Mouse (Mus musculus): ENCODE data around the gene Bhlha9. TPM values are rescaled to one million over a fixed set of nuclear protein-coding genes. Genes with fewer than 3 reads are reported as not detected.

Gene Bhlha9
- 1 to 10 TPM; 3.8 to 5.4 TPM for total RNA-seq (2021)
- long read RNA-seq, partial matches to known transcripts: 0 of 5 reads
- long read RNA-seq, other reads (novel, unspliced or antisense): 1 of 5 reads

GRCm38 (mm10) chr11:76671871-76672475 lies at the start of gene Bhlha9:
Gene Bhlha9, plus strand, starts transcription at chr11:76672470.
- no peak for DNase-seq (ENCODE audit: low spot score in 2 of 2)

- DNase-seq (ENCODE audit: low spot score in 2 of 2): peak; percentile 32
These were observed 49.6 kb upstream of the Bhlha9 start for GRCm38 (mm10) chr11:76622566-76623205.

- DNase-seq (ENCODE audit: low spot score in 2 of 2): peak; percentile 64 to 76
These were observed 48.9 kb upstream of the Bhlha9 start for GRCm38 (mm10) chr11:76623206-76623961.

- no peak for DNase-seq (ENCODE audit: low spot score in 2 of 2)
These were observed 48.2 kb upstream of the Bhlha9 start for GRCm38 (mm10) chr11:76624071-76624470.

GRCm38 (mm10) chr11:76624881-76625280 lies 47.4 kb upstream of the Bhlha9 start:
- no peak for DNase-seq (ENCODE audit: low spot score in 2 of 2)

- DNase-seq (ENCODE audit: low spot score in 2 of 2): no peak
These were observed 43.7 kb upstream of the Bhlha9 start for GRCm38 (mm10) chr11:76628613-76629012.

GRCm38 (mm10) chr11:76630023-76630422 lies 42.2 kb upstream of the Bhlha9 start:
- DNase-seq (ENCODE audit: low spot score in 2 of 2): no peak

GRCm38 (mm10) chr11:76630487-76630886 lies 41.8 kb upstream of the Bhlha9 start:
- DNase-seq (ENCODE audit: low spot score in 2 of 2): no peak

GRCm38 (mm10) chr11:76639269-76639985 lies 32.8 kb upstream of the Bhlha9 start:
- DNase-seq (ENCODE audit: low spot score in 2 of 2): peak in 1 of 2 experiments; percentile 24

- no peak for DNase-seq (ENCODE audit: low spot score in 2 of 2)
These were observed 32.0 kb upstream of the Bhlha9 start for GRCm38 (mm10) chr11:76640231-76640630.

- no peak for DNase-seq (ENCODE audit: low spot score in 2 of 2)
These were observed 28.0 kb upstream of the Bhlha9 start for GRCm38 (mm10) chr11:76644257-76644656.

- DNase-seq (ENCODE audit: low spot score in 2 of 2): no peak
These were observed 27.2 kb upstream of the Bhlha9 start for GRCm38 (mm10) chr11:76645036-76645435.

- peak; percentile 97 for DNase-seq (ENCODE audit: low spot score in 2 of 2)
These were observed 26.3 kb upstream of the Bhlha9 start for GRCm38 (mm10) chr11:76645955-76646354.

- DNase-seq (ENCODE audit: low spot score in 2 of 2): peak; percentile 41 to 62
These were observed 25.2 kb upstream of the Bhlha9 start for GRCm38 (mm10) chr11:76647062-76647461.

- DNase-seq (ENCODE audit: low spot score in 2 of 2): peak; percentile 85 to 87
These were observed 24.8 kb upstream of the Bhlha9 start for GRCm38 (mm10) chr11:76647500-76647899.

- DNase-seq (ENCODE audit: low spot score in 2 of 2): no peak
These were observed 21.3 kb upstream of the Bhlha9 start for GRCm38 (mm10) chr11:76650862-76651560.

- DNase-seq (ENCODE audit: low spot score in 2 of 2): no peak
These were observed 19.4 kb upstream of the Bhlha9 start for GRCm38 (mm10) chr11:76652838-76653334.

- peak; percentile 64 to 75 for DNase-seq (ENCODE audit: low spot score in 2 of 2)
These were observed 17.2 kb upstream of the Bhlha9 start for GRCm38 (mm10) chr11:76655106-76655505.

GRCm38 (mm10) chr11:76657450-76657970 lies 14.8 kb upstream of the Bhlha9 start:
- DNase-seq (ENCODE audit: low spot score in 2 of 2): no peak

All from layer of hippocampus, postnatal 10 days (tissue).